Mouse (Mus musculus): Measurements from ENCODE around the gene Krtap5-2.

DNA sequence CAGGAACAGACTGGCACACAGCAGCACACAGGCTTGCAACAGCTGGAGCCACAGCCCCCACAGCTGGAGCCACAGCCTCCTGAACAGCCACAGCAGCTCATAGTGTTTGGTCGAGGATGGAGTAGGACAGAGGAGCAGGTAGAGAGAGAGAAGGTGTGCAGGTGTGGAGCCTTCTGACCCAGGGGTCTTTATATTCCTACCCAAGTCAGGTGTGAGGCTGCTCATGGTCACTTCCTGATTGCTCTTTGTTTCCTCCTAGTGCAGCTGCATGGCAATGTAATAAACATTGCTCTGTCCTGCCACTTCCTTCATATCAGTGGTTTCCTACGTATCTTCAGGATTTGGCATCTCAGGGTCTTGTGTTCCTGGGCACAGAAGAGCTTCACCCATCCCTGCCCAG lies 14.5 kb upstream of the Krtap5-2 start, which contains the start of gene Gm10153:
- TF ChIP-seq CTCF (IDR thresholded peaks at IDR 0.05; ENCODE audit: borderline replicate concordance, insufficient read depth, low read depth, low read length) (no peak), POLR2A (IDR thresholded peaks at IDR 0.05; ENCODE audit: borderline replicate concordance, insufficient read depth, low read length) (no peak)

Measured in cerebellum, adult 2 months (tissue).